Mouse (Mus musculus): ENCODE results near the gene Zdhhc19. TPM values are rescaled to one million over a fixed set of nuclear protein-coding genes. Genes with fewer than 3 reads are reported as not detected.

Zdhhc19 gene
- polyA plus RNA-seq, 1 experiment from 2014 or later, result not detected

DNA sequence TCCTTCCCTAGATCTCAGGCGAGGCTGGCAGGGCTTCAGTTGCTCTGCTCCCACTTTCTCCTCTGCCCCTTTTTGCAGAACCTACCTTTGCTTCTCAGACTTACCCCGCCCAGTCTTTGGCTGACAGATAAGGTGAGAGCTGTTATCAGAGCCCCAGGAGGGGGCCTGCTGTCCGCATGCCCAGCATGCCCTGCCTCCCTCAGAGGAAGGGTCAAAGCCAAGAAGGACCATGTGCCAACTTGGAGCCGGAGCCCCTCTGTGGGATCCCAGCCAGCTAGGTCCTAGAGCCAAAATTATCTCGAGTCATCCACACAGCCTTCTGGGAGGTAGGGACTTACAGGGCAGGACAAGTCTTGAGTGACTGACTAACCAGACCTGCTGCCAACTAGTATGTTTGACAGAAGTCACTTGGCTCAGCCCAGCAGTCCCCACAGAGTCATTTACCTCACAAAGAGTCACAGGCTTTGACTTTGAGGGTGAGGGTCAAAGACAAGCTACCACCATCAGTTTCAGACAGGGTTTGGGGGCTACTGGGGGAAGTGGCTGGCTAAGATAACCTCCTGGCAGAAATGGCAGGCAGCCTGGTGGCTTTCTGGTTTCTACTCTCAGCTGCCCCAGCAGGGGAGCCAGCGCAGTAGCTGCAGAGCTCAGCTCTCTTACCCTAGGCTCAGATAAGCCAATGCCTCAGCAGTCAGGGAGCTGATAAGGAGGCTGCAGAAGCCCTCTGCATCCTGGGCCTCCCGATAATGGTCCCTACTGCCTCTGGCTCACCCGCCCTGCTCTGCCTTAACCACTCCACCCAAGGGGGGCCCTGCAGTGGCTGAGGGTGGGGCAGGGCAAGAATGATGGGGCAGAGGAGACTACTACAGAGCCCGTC lies 13.2 kb downstream of the Zdhhc19 start:
- H3K4me2 ChIP-seq, result no peak overlapping the region
- 65% methylated on average over 9 of the region's 9 CpGs for WGBS
- peak; percentile 92 for ATAC-seq (replicated peaks; ENCODE audit: low FRiP score)
- H3K4me1 ChIP-seq, result no peaks in the 10 kb centered on the region
- H3K9me3 ChIP-seq (replicated peaks), result no peaks in the 10 kb centered on the region
- no peak overlapping the region for H3K4me3 ChIP-seq (replicated peaks)
- no peaks in the 10 kb centered on the region for H3K27me3 ChIP-seq
- no peak overlapping the region for H3K9ac ChIP-seq
- no peak overlapping the region for H3K27ac ChIP-seq
- no peaks in the 10 kb centered on the region for H3K36me3 ChIP-seq

DNA sequence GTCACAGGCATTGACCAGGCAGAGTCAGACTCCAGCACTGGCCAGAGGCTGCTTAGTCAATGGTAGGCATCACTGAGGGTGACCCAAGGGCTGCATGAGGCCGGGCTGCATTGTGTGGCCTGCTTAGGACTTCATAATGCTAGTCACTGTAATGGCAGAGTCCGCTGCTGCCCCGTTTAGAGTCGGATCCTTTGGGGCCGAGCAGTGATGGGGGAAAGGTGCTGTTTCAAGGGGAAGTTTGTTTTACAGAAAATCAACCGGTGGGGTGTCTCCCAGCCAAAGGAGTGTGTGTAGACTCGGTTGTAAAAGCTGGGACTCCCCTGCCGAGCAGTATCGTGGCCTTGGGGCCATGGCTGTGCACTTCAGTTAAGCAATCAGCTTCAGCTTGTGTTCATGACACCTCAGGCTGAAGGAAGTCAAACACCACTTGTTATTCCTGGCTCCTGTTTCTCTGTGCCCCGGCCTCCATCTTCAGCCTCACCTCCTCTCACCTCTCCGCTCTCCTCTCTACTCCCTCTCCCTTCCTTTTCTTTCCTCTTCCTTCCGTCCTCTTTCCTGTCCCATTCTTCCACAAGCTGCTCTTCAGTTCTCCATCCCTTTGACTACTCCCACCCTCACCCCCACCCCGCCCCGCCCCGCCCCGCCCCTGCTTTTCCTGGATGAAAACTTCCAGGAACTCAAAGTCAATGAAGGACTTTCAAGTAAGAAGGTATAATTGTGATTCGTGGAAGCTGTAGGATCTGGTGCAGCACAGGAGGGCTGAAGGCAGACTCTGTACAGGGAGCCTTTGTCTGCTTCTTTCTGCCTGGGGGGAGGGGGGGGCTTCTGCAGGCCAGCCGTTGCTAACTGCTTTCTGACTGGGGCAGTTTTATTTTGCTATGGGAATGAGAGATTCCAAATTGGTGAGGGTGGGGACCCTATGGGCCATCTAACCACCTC lies 14.6 kb downstream of the Zdhhc19 start:
- H3K4me3 ChIP-seq (replicated peaks), result no peak overlapping the region
- no peak overlapping the region for H3K27ac ChIP-seq
- H3K27me3 ChIP-seq, result no peaks in the 10 kb centered on the region
- peaks cover under 1% of the 10 kb centered on the region; the same call in 1 of the 2 replicates for H3K4me1 ChIP-seq
- H3K4me2 ChIP-seq, result no peak overlapping the region
- no peak for ATAC-seq (replicated peaks; ENCODE audit: low FRiP score)
- no peaks in the 10 kb centered on the region for H3K9me3 ChIP-seq (replicated peaks)
- 55% methylated on average over 18 of the region's 18 CpGs for WGBS
- no peak overlapping the region for H3K9ac ChIP-seq
- no peaks in the 10 kb centered on the region for H3K36me3 ChIP-seq

DNA sequence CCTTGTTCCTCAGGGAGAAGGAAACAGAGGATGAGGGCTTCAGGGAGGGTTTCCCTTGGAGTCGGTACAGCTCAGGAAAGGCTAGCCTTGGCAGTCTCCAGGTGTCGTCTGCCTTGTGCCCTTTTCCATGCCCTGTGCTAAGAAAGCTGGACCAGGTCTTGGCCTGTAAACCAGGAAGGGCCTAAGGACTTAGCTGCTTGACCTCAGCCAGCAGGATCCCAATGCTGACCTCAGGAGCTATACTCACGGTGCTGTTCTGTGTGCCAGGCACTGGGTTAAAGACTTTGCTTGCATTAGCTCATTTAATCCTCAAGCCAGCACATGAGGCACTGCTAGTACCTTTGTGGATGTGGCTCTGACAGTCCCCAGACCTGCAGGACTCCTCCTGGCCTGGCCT lies 15.3 kb downstream of the Zdhhc19 start:
- H3K9me3 ChIP-seq (replicated peaks), result no peaks in the 10 kb centered on the region
- no peak overlapping the region for H3K27ac ChIP-seq

DNA sequence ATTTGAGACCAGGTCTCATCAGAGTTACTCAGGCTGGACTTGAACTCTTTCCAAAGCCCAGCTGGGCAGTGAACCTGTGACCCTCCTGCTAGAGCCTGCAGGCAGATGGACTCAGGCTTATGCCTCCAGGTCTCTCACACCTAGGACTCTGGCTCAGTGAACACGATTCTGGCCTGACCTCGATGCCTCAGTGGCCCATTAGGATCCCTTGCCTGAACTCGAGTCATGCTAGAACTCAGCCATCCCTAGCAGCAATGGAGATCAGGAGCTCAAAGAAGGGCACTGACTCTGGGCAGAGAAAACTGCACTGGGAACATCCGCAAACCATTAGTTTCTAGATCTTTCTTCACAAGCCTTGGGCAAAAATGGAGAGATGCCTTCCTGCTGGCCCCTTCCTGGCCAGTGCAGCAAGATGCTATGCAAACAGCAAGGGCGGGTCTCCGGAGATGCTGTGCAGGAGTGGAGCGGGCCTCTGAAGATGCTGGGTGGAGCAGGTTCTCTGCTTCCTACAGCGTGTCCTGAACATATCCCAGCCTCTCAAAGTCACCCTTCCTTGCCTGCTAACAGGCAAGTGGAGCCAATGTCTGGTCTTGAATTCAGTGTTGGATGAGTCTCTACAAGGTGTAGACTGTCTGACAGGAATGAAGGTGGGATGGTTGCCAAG lies 15.9 kb downstream of the Zdhhc19 start:
- Histone ChIP-seq H3K36me3 (no peaks in the 10 kb centered on the region), H3K9ac (no peak overlapping the region), H3K4me2 (no peak overlapping the region), H3K4me1 (peaks cover 11% of the 10 kb centered on the region), H3K9me3 (replicated peaks) (no peaks in the 10 kb centered on the region), H3K4me3 (replicated peaks) (no peak overlapping the region), H3K27ac (no peak overlapping the region), H3K27me3 (no peaks in the 10 kb centered on the region)
- ATAC-seq (replicated peaks; ENCODE audit: low FRiP score), result no peak
- WGBS, result 93% methylated on average over 8 of the region's 8 CpGs

More for the DNA sequence above, 15.3 kb downstream of the Zdhhc19 start:
- no peak for ATAC-seq (replicated peaks; ENCODE audit: low FRiP score)
- H3K4me1 ChIP-seq, result peaks cover 7% of the 10 kb centered on the region
- no peaks in the 10 kb centered on the region for H3K27me3 ChIP-seq
- WGBS, result 74% methylated on average over 3 of the region's 3 CpGs
- no peaks in the 10 kb centered on the region for H3K36me3 ChIP-seq
- no peak overlapping the region for H3K4me3 ChIP-seq (replicated peaks)
- no peak overlapping the region for H3K4me2 ChIP-seq
- H3K9ac ChIP-seq, result no peak overlapping the region

DNA sequence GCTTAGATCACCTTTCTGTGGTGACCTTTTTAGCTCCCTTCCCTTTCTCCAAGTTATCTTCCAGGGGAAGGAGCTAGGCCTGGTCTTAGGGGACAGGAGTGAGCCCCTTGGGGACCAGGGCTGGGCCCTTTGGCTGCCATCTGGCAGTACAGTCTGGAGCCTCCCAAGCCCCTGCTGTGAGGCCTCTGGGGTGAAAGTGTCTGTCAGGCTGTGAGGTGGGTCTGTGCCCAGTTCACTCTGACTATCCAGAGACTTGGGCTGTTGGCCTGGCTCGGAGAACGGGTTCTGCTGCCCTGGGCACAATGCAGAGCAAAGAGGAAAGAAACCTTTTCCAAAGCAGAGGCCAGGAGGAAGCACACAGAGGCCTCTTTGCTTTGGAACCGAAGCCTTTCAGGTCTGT lies 16.9 kb downstream of the Zdhhc19 start:
- Histone ChIP-seq H3K27ac (no peak overlapping the region), H3K4me1 (peaks cover 11% of the 10 kb centered on the region), H3K4me2 (no peak overlapping the region), H3K27me3 (no peaks in the 10 kb centered on the region), H3K36me3 (no peaks in the 10 kb centered on the region), H3K9ac (no peak overlapping the region), H3K9me3 (replicated peaks) (no peaks in the 10 kb centered on the region), H3K4me3 (replicated peaks) (no peak overlapping the region)
- no peak for ATAC-seq (replicated peaks; ENCODE audit: low FRiP score)
- 71% methylated on average over 3 of the region's 3 CpGs for WGBS

DNA sequence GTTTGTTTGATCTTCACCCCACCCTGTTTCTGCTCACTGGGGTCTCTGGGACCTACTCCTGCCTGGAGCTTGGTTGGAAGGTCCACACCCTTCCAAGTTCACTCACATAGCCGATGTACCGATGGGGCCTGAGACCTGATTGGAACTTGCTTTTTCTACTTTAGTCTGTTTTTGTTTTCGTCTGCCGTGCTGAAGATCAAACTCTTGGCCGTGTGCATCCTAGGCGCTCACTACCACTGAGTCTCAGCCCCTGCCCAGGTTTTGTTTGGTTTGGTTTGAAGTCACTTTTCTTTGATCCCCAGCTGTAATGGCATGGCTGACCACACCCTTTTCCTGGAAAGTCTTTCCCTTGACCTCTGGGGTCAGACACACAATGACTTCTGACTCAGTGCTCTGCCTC lies 17.3 kb downstream of the Zdhhc19 start:
- Histone ChIP-seq H3K36me3 (no peaks in the 10 kb centered on the region), H3K27ac (no peak overlapping the region), H3K9ac (no peak overlapping the region), H3K9me3 (replicated peaks) (no peaks in the 10 kb centered on the region), H3K4me1 (peaks cover 11% of the 10 kb centered on the region), H3K27me3 (no peaks in the 10 kb centered on the region), H3K4me2 (no peak overlapping the region), H3K4me3 (replicated peaks) (no peak overlapping the region)
- ATAC-seq (replicated peaks; ENCODE audit: low FRiP score), result no peak
- 92% methylated on average over 6 of the region's 6 CpGs for WGBS

DNA sequence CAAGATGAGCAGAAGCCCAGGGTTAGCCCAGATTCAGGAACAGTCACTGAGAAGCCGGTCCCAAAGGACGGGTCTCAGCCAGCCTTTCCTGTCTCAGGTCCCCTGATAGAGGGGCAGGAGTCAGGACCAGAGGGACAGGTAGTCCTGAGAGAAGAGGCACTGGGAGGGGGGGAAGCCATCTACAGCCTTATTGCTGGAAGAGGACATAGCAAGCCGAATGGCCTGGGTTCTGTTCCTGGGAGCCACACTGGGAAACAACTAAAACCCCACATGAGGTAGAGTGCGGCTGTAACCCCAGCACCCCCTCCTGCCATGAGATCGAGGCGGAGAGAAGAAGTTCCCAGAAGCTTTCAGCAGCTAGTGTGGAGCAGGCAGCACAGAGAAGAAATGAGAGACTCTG lies 17.9 kb downstream of the Zdhhc19 start:
- peaks cover 11% of the 10 kb centered on the region for H3K4me1 ChIP-seq
- no peak overlapping the region for H3K9ac ChIP-seq
- 95% methylated on average over 6 of the region's 6 CpGs for WGBS
- no peaks in the 10 kb centered on the region for H3K27me3 ChIP-seq
- no peaks in the 10 kb centered on the region for H3K36me3 ChIP-seq
- H3K4me2 ChIP-seq, result no peak overlapping the region
- no peak for ATAC-seq (replicated peaks; ENCODE audit: low FRiP score)
- no peak overlapping the region for H3K4me3 ChIP-seq (replicated peaks)
- no peaks in the 10 kb centered on the region for H3K9me3 ChIP-seq (replicated peaks)
- H3K27ac ChIP-seq, result no peak overlapping the region

DNA sequence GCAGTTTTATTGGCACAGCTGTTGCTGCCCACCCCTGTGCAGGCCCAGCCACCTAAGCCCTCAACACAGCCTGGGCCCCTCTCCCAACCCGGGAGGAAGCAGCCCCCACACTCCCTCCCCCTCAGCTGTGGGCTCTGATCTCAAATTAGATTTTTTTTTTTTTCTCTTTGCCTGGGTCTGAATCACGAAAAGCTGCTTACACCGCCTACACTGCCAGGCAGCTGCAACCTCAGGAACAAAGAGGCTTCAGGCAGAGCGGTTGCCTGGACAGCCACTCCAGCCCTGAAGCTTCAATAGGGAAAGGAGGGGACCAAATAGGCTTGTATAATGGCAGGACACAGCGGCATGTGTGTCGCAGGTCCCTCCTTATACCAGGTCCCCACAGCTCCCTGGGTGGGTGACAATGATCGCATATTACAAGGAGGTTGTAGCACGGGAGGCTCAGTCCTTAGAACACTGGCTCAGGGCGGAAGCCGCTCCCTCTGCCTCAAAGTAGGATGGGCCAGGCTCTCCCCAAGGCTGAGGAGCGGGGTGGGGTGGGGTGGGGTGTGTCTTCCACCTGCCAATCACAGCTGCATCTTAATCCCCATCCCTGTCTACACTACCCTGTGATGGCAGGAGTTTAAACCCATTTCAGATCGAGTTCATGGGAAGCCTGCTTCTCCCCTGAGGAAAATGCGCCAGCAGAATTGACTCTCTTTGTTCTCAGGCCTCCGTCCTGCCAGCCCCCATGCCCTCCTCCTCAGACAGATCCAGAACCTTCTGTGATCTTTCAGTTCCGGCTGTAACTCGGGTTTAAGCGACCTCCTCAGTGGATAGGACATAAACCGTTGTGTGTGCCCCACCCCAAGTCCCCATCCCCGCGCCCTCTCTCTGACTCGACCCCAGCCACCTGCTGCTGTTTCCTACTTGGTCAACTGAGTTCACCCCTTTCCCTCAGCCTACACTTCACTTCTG lies 20.2 kb downstream of the Zdhhc19 start:
- peak; percentile 91 for ATAC-seq (replicated peaks; ENCODE audit: low FRiP score)
- 16% methylated on average over 21 of the region's 21 CpGs for WGBS

DNA sequence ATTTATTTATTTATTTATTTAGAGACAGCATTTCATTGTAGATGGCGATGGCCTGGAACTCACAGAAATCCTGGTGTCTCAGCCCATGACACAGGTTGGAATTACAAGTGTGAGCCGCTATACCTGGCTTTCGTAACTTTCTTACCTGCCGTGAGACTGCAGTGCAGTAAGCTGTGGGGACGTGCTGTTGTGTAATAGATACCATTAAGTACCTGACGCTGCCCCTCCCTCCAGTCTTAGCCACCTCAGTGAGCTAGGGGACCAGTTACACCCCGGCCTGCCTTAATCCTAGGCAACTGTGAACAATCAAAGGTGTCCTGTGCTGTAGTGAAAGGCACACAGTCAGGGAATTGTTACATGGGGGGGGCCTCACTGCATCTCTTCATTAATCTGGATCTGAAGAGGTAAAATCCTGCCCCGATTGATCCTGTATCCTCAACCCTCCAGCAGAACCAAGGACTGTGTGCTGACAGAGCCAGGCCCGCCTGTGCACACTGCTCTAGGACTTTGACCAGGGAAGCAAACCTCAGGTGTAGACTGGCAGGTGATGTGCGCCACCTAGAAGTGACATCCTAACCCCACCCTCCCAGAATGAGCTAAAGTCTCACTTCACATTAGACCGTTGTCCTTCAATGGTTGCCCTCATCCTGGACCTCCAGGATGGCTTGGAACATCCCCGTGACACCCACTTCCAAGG lies 21.9 kb downstream of the Zdhhc19 start:
- Histone ChIP-seq H3K4me3 (replicated peaks) (no peak overlapping the region), H3K4me1 (peaks cover 11% of the 10 kb centered on the region), H3K4me2 (no peak overlapping the region), H3K36me3 (no peaks in the 10 kb centered on the region), H3K9me3 (replicated peaks) (no peaks in the 10 kb centered on the region), H3K9ac (no peak overlapping the region), H3K27me3 (no peaks in the 10 kb centered on the region), H3K27ac (no peak overlapping the region)
- no peak for ATAC-seq (replicated peaks; ENCODE audit: low FRiP score)
- WGBS, result 83% methylated on average over 12 of the region's 12 CpGs

More for the DNA sequence above, 20.2 kb downstream of the Zdhhc19 start:
- Histone ChIP-seq H3K36me3 (no peaks in the 10 kb centered on the region), H3K4me2 (peak overlapping the region; percentile 54), H3K4me1 (peaks cover 11% of the 10 kb centered on the region), H3K9ac (peak overlapping the region; percentile 45), H3K27ac (peak overlapping the region; percentile 84), H3K27me3 (no peaks in the 10 kb centered on the region), H3K9me3 (replicated peaks) (no peaks in the 10 kb centered on the region), H3K4me3 (replicated peaks) (peak overlapping the region; percentile 21; the same call in 1 of the 2 replicates)

DNA sequence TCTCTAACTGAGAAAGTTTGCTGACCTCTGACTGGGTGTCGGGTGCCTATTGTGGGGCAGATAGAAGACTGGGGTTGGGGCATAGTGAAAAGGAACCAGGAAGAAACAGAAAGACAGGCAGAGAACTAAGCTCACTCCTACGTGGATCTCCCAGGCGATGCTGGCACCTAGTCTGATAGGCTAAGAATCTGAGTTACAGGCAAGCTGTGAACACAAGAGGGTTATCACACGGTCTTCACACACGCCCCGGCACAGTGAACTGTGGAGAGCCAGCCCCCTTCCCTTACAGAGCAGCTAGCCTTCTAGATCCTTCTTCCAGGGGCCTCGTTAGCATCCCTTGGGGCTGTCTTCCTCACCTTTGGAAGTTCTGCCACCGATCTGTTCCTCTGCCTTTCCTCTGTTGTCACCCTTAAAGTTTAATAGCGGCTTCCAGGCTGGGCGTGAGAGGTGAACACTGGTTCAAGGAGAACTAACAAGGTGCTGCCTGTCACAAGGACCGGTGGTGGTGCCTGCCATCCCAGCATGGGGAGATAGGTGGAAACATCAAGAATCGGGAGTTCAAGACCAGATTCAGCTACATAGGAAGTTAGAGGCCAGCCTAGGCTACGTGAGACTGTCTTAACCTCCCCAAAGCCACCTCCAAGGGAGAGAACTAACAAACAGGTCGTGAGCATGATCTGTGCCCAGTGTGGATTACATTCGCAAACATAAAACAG lies 23.7 kb downstream of the Zdhhc19 start:
- WGBS, result 78% methylated on average over 15 of the region's 15 CpGs
- Histone ChIP-seq H3K4me3 (replicated peaks) (no peak overlapping the region), H3K4me1 (peaks cover 19% of the 10 kb centered on the region), H3K9me3 (replicated peaks) (no peaks in the 10 kb centered on the region), H3K27me3 (no peaks in the 10 kb centered on the region), H3K9ac (no peak overlapping the region), H3K27ac (no peak overlapping the region), H3K4me2 (no peak overlapping the region), H3K36me3 (no peaks in the 10 kb centered on the region)
- ATAC-seq (replicated peaks; ENCODE audit: low FRiP score), result no peak

Data from kidney, embryonic 15.5 days (tissue).